Mouse (Mus musculus) mesoderm, embryonic 11.5 days (tissue): ENCODE results near the gene Wap.
"Not testable (repeated sequence)": the region's sequence is repeated elsewhere in the genome, so short reads cannot be mapped to it uniquely, and the experiment has no call there.

Experiments used
- DNase-seq: peaks from one replicate; pipeline ENCODE4 v3.0.0-alpha.2; 2012; ENCODE audit warnings: low read depth, low spot score

Gene Wap

DNA sequence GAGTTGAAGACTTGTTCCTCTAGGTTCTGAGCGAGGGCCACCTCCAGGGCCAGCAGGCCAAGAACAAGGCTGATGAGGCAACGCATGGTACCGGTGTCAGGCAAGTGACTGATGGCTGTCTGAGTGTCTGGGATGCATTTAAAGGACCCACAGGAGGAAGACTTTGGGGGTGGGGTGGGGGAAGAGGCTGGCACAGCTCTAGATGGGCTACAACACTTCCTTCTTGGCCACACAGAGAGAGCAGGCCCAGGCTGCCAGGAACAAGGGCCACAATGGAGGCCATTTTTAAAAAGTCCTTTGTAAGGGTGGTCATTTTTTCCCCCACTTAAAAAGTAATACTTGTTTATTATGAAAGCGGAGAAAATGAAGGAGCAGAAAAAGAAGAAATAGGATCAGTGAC, at the start of gene Wap:
TSS of gene Wap (minus strand) at position 101 of the 400 bp plus-strand sequence.
- DNase-seq = no peak

DNA sequence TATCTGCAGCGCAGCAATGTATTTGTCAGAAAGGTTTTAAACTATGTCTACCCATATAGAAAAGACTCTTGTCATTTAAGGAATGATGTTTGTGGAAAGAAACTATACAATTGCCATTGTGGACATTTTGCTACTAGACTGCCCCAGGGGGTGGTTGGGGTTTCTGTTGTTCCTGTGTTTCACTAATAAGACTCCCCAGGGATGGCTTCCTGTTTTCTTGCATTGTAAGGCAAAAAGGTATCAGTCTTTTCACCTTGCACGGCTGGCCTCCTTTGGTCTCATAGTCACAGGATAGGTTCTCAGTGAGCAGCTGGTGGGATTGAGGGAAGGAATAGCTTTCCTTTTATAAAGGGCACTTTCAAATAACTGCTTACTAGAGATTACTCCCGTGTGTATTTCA, 46.3 kb upstream of the Wap start:
- DNase-seq = no peak

DNA sequence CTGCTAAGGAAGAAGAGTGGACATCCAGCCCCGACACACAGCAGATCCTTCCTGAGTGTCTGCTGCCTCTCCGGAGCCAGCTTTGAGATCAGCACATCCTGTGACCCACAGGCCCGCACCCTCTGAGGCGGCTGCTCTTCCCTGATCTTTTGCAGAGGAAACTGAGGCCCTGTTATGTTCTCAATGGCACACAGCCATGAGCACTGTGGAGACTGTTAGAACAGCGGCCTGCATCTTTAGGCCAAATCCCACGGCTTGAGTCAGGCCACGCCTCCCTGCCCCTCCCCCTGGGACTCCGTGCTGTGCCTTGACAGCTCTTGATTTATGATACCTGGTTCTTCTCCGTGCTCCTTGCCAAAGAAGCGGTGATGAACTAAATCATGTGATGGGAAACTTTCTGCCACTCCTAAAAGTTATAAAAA, 42.0 kb upstream of the Wap start:
- DNase-seq = peak; percentile 89

DNA sequence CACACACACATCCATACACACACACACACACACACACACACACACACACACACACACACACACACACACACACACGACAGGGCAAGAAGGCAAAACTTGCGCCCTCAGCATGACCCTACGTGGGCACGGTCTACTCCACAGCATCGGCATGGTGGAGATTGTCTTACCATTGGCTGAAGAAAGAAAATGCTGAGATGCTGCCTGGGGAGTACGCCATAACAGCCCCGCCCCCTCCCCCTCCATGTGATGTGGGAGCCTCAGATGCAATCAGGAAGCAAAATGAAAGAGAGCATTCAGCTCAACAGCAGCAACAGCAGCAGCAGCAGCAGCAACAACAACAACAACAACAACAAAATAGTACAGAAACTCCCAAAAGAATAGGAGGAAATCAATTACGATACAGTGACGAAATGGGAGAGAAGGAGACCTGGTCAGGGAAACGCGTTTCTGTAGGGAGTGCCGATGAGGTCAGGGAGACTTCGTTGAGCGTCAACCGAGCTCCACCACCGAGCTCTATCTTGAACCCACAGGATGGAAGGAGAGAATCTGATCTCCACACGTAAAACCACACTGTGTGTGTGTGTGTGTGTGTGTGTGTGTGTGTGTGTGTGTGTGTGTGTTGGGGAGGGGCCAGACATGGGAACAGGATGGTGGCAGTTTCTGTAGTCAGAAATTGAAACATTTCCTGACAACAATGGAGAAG, 41.4 kb upstream of the Wap start:
- no peak for DNase-seq

DNA sequence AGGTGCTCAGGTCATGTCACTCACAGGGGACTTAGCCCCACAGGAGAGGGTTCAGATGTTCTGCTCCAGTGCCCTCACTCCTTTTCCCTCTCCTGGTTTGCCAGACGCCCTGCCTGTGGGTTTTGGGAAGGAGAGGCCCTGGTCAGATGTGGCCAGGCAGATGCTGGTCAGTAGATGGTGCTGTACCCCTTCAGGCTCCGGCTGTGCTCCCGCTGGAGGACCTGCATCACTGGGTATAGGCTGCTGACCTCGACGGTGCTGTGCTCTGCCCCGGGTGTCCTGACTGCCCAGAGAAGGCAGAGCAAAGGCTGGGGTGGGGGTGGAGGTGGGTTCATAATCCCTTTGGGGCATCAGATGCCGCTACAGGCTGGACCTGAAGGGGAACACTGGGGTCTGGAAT, 39.1 kb upstream of the Wap start:
- no peak for DNase-seq

DNA sequence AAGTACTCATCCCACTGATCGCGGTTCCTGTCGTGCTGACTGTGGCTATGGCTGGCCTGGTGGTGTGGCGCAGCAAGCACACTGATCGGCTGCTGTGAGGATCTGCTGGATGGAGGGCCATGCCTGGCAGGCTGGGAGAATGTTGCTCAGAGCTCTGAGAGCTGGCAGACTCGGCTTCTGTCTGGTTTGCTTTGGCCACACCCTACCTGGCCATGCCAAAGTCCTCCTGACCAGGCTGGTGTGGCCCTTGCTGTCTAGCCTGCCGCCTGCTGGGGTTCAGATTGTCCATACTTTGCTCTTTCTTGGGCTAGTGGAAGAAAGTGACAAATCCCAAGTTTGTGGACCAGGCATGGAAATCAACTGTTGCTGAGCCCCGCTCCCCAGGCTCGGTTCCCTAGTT, 38.2 kb upstream of the Wap start:
- DNase-seq = no peak

DNA sequence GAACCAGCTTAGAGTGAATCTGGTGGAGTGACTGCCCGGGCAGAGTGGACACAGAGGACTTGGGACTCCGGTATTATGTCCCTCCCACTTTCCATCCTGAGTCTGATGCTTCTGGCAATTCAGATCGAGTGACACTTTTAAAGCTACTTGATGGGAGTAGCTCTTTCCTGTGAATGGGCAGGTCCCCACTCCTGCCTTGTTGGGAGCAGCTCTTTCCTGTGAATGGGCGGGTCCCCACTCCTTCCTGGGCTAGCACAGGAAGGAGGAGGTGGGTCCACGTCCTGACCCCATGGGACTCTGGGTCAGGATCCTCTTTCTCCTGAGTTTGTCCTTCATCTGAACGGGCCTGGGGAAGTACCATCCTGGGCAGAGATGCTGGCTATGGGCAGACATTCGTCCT, 37.0 kb upstream of the Wap start:
- DNase-seq = no peak

DNA sequence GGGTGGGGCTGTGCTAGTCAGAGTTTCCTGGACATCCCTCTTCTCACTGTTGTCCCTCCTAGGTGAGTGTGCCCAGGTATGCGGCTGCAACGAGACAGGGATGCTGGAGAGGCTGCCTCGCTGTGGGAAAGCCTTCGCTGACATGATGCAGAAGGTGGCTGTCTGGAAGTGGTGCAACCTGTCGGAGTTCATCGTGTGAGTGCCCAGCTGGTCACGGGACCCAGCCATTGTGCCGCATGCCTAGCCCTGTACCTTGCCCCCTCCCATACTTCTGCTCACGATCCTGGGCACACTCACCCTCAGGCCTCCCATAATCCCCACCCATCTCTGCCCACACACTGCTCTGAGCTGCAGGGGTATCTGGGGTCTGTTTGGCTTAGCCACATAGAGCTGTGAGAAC, 36.3 kb upstream of the Wap start:
- no peak for DNase-seq

DNA sequence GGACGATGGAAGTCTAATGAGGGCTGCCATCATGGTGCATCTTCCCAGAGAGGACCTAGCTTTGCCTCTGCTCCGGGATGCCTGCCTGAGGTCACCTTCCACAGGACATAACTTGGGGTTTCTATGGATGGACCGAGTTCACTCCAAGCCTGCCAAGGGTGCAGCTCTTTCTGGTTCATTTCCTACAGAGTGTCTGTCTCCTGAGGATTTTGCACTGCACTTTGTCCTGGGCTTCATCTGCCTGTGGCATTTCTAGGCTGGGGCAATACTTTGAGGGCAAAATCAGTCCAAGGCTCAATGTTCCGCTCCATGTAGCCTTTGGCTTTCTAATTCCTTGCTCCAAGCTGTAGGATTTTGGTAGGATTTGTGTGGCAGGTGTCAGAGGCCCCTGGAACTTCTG, 32.4 kb upstream of the Wap start:
- DNase-seq = no peak

DNA sequence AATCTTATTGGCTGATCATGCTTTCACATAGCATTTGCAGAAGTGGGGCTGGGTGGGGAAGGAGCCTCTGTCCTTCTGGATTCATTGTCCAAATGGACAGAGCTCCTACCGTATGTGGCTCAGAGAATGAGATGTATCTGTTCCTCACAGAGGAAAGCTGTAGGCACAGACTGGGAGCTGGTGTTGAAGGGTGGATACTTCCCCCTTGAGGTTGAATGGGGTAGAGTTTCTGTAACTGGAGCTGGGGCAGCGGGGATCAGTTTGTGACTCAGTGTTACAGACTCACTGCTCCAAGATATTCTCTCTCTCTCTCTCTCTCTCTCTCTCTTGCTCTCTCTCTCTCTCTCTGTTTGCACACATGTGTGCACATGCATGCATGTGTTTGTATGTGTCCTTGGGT, 31.6 kb upstream of the Wap start:
- DNase-seq = no peak

DNA sequence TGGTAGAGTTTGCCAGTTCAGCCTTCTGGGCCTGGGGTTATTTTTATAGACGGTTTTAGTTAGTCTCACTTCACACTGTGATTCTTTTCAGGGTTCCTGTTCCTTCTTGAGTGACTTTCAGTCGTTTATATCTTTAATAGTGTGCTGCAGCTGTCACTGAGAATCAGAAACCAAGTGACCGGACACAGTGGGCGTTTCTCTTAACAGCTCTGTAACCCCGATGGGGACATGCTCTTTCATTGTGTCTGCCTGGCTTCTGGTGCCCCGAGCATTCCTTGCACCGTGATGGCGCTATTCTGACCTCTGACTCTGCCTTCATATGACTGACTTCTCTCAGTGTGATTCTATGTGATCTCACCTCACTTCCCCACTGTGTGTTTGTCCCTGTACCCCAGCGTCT, 30.6 kb upstream of the Wap start:
- no peak for DNase-seq

DNA sequence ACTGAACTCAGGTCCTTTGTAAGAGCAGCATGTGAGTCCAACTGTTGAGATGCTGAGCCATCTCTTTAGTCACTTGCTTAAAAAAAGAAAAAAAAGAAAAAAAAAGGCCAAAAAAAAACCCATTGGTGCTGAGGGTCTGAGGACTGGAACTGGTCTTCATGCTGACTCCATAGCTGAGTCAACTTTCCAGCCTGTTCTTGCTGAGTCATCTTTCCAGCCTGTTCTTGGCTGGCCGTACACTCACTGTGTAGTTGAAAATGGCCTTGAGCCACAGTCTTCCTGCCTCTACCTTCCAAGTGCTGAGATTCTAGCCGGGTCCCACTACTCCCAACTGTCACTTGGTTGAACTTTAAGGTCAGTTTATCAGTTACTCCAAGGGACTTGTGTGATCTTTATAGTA, 28.2 kb upstream of the Wap start:
- DNase-seq = no peak

DNA sequence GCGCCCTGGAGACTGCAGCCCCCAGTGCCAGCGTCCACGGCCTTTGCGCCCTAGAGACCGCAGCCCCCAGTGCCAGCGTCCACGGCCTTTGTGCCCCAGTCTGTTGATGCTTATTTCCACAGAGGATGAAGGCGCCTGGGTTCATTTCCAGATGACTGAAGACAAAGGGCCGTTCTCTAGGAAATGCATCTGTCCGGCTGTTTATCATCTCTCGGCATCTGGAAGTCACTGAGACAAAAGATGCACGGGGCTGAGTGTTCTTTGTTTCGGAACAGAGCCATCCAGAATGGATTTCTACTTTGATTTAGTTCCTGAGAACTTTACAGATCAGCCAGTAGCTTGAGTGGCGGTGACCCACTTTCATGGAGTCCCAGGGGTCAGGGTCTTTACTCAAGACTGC, 22.8 kb upstream of the Wap start:
- peak; percentile 47 for DNase-seq

DNA sequence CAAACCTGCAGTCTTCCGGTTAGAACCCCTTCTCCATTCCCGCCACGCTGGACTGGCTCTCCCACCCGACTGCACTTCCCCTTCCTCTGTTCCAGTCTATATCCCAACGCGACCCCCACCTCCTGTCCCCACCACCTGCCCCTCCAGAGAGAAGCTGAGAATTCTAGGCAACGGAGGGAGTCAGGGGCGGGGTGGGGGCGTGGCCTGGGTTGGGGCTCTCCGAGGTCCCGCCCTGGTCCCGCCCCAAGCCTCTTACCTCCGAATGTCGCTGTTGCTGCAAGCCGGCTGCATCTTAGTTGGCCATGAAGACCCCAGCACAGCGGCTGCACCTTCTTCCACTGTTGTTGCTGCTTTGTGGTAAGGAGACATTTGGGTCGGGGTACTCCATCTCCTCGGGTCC, 19.8 kb upstream of the Wap start, which contains the start of gene Ramp3:
TSS of gene Ramp3 (plus strand) at position 251 of the 400 bp plus-strand sequence.
- peak; percentile 70 for DNase-seq

DNA sequence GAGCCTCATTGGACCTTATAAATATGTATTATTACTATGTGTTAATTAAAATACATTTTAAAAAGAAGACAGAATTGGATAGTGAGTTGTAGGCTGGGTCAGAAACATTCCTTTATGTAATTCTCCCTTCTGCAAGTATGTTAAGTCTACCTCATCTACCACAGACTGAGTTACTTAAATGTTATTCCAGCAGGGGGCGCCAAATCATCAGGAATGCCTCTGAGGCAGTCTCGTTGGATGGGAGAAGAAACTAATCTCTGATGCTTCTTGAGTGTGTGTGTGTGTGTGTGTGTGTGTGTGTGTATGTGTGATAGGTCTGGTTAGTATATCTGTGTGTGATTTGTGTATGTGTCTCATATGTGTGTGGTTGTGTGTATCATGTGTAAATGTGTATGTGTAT, 16.5 kb upstream of the Wap start:
- DNase-seq = peak; percentile 91

DNA sequence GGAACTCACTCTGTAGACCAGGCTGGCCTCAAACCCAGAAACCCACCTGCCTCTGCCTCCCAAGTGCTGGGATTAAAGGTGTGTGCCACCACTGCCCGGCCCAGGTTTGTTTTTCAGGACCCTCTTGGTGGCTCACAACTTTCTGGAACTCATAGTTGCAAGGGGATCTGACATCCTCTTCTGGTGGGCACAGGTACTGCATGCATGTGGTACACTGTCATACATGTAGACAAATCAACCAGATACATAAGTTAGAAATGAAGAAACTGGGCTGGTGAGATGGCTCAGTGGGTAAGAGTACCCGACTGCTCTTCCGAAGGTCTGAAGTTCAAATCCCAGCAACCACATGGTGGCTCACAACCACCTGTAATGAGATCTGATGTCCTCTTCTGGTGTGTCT, 14.5 kb upstream of the Wap start:
- DNase-seq = not testable (repeated sequence)

DNA sequence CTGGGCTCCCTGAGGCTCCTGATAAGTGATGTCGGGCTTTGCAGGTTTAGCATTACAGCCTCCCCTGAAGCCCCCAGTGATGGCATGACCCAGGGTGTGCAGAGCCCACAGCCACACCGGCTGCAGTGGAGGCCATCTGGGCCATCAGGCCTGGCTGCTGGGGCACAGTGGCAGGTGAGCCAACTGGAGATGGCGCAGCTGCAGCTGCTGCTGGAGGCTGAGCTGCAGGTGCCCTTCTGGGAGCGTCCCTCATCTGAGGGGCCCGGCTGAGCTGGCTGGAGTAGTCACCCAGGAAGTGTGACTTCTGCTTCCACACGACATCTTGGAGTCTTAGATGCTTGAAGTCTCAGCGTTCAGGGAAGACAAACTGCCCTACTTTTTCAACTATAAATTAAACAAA, 12.1 kb upstream of the Wap start:
- no peak for DNase-seq

DNA sequence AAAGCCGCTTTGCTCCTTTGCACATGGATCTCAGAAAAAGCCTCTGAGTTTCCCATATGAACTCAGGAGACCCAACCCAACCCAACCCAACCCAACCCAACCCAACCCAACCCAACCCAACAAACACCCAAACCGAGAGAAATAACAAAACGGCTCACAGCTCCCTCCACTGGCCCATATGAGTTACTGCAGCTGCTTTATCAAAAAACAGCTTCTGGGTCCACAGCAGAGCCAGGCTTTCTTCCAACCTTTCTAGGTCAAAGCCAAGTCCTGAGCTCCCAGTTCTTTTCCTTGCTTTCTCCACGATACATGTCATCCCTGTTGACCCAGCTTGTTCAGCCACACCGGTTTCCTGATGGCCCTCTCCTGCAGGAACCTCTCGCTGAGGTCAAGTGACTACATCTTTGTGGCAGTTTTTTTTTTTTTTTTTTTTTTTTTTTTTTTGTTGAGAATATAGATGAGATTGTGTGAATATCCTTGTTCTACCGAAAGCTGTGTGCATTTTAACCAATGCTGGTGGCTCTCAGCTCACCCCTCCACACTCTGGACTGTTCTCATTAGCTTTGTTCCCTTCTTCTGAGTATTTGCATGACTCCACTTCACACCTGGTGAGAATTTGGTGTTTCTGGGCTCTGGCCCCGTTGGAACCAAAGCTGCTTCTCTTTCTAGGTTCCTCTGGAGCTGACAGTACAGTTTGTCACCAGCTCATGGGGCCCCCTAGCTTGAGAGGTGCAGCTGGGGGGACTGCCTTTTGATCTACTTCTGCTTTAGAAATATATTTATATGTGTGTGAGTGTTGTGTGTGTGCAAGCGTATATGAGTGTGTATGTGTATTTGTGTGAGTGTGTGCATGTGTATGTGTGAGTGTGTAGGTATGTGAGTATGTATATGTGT, 9.6 kb upstream of the Wap start:
- no peak for DNase-seq

DNA sequence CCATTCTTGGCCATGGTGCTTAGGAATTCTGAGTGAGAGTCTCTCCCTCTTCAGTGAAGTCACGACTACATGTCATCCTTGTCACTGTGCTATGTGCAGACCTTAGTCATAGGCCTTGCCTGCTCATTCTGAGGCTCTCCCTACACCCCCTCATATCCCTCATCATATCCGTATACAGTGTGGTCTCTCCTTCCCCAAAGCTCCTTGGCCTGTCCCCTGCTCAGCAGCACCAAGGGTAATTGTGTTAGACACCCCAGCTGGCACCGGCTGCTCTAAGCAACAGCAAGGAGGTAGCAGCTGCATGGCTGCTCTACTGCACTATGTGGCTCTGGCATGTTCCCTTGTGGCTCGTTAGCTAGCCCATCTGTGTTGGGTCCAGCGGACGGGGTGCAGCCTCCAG, 6.1 kb upstream of the Wap start:
- DNase-seq = no peak

DNA sequence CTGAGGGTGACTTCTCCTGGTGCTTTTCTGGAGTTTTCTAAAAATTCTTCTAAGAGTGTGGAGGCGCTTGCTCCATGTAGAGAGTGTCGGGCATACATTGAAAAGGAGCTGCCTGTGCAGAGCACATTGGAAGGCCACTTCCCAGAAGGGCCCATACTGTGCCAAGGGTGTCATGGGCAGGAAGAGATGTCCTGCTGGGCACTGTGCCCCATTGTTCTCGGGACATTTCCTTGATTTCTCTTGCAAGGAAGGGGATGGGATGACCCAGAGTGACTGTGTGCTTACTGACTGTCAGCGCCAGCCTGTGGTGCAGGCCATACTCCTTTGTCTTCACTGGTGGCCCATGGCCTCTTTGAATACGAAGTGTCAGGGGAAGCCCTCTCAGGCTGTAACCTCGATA, 635 bp upstream of the Wap start:
- no peak for DNase-seq

DNA sequence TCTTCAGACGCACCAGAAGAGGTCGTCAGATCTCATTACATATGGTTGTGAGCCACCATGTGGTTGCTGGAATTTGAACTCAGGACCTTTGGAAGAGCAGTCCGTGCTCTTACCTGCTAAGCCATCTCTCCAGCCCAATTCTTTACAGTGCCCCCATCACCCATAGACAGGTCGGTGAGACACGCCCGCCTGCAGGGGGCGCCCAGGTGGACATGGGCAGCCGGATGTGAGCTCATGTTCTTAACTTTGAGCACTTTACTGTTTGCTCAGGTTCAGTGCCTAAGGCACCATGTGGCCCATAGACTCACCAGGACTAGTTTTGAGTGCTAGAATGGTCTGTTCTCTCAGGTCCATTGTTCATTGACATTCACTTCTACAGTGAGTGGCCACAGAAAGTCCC, 2.3 kb downstream of the Wap start:
- DNase-seq = no peak

DNA sequence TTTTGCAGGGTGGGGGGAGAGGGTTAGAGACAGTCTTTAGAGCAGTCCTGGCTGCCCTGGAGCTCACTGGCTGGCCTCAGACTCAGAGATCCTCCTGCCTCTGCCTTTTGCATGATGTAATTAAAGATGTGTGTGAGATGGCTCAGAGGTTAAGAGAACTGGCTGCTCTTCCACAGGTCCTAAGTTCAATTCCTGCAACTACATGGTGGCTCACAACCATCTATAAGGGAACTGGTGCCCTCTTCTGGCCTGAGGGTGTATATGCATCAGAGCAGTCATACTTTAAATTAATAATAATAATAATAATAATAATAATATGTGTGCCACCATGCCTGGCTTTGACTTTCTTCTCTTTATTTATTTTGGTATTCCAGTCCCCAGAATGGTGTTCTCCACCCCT, 8.8 kb downstream of the Wap start:
- peak; percentile 22 for DNase-seq

DNA sequence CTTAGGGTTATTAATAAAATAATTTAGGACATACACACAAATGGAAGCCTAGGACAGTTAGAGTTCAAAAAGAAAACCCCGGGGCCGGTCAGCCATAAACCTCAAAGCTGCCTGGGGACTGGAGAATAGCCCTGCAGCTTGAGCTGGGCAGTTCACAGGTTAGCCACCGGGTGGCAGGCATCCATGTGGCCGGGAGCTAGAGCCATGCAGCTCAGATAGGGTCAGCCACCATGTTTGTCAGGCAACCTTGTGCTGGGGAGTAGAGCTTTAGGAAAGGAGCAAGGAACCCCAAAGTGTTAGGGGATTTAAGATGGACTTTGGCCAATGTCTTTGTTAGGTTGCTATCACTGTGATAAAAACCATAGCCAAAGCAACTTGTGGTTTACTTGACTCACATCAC, 9.9 kb downstream of the Wap start:
- peak; percentile 54 for DNase-seq
